Mouse (Mus musculus): ENCODE measurements around the gene Cldn14.

Gene Cldn14

DNA sequence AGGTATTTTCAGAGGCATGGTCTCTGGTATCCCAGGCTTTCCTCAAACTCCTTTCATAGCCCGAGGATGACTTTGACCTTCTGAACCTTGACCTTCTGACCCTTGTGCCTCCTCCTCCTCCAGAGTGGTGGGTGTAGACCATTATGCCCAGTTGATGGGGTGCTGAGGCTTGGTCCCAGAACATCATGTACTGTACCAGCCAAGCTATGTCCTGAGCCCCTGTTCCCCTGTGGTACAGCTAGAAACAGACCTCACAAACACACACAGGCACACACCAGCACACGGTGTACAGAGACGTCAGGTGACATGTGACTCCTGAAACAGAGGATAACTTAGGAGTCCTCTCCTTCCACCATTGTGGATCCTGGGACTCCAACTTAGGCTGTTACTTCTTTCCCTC is 95.8 kb downstream of the Cldn14 start:
- DNase-seq (ENCODE audit: low spot score): no peak

DNA sequence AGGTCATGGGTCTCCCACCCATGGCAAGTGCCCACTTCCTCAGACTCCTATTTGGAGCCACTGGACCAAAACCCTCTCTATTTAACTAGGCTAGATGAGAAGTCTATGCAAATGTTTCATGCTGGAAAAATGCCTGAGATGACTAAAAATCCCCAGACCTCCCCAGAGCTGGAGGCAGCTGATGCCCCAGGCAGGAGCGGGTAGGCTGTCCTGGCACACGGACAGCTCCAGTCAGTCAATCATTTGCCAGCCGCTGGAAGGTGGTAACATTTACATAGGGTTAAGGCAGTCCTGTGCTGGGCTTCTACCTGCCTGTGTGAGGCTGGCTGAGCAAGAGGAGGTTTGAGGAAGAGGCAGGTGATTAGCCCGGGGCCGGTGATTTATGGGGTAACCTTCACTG is 96.5 kb downstream of the Cldn14 start:
- DNase-seq (ENCODE audit: low spot score): no peak

DNA sequence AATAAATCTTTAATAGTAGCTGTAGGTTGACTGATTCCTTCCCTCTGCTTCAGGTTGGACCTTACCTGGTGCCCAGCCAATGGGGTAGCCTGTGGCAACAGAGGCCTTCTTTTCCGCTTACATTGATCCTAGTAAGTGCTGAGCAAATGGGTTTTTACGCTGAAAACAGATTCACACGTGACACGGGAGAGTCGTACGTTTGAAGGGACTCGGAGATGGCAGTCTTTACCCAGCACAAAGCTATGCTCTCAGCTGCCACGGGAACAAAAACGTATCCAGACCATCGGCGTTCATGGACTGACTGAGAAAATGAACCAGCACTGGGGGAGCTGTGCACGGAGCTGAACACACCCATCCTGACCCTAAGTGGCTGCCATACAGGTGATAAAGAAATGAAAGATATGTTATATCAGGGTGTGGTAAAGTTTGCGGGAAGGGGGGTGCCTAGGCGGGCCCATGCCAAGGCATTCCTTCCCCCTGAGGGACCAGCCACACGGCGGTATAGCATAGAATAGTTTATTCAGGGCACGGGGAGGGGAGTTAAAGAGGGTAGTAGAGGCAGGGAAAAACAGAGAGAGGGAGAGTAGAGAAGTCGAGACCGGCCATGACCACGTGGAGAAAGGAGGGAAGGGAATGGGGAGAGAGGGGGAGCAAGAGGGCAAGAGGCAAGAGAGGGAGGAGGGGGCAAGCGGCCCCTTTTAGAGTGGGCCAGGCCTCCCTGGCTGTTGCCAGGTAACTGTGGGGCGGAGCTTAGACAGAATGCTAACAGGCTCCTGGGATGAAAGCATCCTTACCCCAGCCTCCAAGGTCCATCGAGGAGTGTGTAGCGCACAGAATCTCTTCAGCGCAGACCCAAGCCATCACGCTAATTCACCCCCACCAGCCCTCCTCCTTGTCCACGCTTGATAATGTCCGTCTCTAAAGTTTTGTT is 97.6 kb downstream of the Cldn14 start:
- DNase-seq (ENCODE audit: low spot score): no peak

DNA sequence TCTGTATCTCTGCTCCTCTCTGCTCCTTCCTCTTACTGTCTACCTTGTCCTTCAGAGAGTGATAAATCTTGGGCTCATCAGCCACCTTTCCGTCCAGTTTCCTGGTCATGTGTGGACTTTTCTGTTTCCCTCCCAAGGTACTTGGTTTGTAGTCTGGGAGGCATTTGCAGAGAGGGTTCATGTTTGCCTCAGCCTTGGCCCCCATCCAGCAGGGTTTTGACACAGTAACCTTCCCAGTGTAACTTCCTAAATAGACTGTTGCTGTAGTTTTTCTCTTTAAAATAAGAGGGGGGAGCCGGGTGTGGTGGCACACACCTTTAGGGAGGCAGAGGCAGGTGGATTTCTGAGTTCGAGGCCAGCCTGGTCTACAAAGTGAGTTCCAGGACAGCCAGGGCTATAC is 98.7 kb downstream of the Cldn14 start:
- no peak for DNase-seq (ENCODE audit: low spot score)

DNA sequence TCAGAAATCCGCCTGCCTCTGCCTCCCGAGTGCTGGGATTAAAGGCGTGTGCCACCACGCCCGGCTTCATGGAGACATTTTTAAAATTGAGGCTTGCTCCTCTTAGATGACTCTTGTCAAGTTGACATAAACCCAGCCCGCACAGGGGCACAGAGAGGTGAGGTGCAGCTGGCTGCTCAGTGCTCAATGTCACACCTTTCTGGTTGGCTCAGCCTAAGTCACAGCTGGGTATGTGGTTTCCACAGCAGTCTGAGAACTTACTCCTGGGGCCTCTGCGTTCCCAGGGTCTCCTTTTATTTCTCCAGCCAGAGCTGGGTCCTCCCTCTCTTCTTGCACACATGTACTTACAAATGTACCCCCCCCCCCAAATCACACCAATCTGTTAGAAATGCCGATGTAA is 100.4 kb downstream of the Cldn14 start:
- DNase-seq (ENCODE audit: low spot score): no peak

DNA sequence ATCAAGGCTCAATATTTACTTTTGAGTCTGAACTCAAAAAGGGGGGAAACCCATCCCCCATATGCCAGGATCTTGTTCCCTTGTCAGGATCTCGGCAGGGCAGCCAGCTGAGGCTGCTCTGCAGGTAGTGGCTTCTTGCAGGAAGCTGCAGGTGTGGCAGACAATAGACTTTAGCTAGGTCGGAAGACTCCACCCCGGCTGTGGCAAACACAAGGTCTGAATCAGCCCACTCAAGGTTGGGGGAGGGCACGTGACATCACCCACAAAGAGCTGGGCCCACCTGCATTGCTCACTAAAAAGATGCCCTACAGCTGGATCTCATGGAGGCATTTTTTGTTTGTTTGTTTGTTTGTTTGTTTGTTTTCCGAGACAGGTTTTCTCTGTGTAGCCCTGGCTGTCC is 100.9 kb downstream of the Cldn14 start:
- DNase-seq (ENCODE audit: low spot score): no peak

DNA sequence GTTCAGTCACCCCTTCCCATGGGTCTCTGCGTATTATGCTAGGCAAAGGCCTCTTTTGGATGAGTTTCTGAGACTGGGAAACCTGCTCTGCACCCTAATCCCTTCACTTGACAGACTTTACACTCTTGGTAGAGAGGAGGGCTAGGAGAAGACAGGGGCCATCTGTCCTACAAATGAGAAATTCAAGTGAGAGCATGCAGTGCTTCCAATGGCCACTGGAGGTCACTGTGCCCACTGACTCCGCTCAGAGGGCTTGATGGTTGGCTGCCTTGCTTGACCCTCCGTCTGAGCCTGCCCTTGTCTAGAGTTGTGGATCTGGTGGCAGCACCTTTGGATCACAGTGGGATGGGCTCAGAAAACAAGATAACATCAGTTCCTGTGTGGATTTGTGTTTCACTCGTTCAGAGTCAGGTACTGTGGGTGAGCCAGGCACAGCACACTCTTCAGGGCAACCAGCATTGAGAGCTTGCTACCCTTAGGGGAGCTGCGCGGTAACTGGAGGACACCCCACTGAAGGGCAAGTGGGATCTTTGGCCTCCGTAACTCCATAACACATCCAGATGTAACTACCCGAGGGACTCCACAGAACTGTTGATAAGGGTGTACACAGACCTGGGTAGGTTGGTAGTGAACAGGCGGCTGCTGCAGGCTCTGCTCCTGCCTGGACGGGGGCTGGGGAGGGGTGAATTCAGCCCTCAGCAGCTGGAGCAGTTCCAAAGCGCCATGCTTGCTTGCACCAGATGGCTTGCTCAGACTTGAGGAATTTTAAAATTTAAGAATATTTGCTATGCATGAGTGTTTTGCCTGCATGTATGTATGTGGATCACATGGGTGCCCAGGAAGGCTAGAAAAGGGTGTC is 102.3 kb downstream of the Cldn14 start:
- peak; percentile 45 for DNase-seq (ENCODE audit: low spot score)

DNA sequence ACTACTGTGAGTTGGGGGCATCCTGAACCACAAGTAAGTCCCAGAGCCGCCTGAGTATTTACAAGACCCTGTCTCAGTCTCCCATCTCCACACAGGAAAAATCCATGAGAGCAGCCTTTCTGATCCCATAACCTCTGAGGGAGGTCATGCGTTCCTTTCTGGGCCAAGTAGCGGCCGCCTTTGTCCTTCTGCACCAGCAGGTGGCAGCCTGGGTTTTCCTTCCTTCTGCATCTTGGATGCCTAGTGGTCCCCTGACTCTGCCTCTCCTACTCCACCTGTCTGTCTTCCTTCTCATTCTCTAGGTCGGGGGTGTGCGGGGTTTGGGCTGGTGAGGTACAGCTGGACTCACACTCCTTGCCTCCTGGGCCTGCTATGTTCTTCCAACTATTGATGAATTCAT is 105.6 kb downstream of the Cldn14 start:
- DNase-seq (ENCODE audit: low spot score): no peak

DNA sequence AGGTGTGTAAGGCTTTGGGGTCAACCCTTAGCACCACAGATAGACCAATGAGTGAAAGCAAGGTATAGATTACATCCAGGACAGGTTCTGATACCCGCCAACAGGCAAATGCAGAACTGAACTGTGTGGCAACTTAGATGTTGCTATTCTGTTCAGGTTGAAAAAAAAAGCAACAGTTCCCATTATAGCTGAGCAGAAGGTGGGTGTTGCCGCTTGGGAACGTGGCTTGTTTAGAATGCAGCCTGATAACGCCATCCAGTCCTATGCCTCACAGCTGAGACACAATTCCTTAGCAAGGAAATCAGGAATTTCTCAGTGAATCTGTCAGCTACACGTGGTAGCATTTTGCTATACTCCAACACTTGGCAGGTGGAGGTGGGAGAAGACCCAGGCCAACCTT is 115.4 kb downstream of the Cldn14 start:
- DNase-seq (ENCODE audit: low spot score): no peak

DNA sequence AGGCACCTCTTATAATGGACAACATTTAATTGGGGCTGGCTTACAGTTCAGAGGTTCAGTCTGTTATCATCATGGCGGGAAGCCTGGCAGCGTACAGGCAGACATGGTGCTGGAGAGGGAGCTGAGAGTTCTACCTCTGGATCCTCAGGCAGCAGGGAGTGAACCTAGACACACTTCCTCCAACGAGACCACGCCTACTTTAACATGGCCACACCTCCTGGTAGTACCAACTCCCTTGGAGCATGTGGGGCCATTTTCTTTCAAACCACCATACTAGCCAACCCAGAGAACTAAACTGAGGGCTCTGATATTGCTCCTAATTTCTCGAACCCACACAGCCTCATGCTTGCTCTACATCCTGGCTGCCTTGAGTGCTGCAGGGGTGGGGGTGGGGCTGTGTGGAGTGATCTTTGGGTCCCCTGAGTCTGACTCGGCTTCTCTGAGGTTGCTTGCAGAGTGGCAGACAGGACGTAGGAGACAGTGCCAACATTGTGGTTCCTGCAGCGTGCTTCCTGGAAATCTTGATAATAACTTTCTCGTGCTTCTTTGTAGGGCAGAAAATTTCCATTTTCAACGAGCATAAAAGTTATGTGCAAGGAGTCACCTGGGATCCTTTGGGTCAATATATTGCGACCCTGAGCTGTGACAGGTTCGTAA is 117.6 kb downstream of the Cldn14 start:
- no peak for DNase-seq (ENCODE audit: low spot score)

DNA sequence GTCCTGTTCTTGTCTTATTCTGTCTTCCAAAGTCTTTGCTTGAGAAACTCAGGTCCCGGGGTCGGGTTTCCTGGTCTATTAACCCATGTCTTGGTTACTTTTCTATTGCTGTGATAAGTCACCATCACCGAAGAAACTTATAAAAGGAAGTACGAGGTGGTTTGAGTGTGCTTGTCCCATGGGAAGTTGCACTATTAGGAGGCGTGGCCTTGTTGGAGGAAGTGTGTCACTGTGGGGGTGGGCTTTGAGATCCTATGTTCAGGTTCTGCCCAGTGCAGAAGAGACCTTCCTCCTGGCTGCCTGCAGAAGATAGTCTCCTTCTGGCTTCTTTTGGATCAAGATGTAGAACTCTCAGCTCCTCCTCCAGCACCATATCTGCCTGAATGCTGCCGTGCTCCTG is 120.2 kb downstream of the Cldn14 start:
- no peak for DNase-seq (ENCODE audit: low spot score)

DNA sequence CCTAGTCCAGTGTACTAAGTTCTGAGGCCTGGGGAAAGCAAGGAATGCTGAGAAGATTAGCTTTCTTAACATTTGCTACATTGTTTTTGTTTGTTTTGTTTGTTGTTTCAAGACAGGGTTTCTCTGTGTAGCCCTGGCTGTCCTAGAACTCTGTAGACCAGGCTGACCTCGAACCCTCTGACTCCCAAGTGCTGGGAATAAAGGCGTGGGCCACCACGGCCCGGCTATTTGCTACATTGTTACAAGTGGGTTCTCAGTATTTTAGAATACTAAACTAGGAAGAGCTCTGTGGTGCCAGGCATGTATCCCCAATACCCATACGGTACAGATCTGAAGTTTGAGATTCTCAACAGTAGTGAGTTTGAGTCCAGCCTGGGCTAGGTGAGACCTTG is 123.9 kb downstream of the Cldn14 start:
- no peak for DNase-seq (ENCODE audit: low spot score)

DNA sequence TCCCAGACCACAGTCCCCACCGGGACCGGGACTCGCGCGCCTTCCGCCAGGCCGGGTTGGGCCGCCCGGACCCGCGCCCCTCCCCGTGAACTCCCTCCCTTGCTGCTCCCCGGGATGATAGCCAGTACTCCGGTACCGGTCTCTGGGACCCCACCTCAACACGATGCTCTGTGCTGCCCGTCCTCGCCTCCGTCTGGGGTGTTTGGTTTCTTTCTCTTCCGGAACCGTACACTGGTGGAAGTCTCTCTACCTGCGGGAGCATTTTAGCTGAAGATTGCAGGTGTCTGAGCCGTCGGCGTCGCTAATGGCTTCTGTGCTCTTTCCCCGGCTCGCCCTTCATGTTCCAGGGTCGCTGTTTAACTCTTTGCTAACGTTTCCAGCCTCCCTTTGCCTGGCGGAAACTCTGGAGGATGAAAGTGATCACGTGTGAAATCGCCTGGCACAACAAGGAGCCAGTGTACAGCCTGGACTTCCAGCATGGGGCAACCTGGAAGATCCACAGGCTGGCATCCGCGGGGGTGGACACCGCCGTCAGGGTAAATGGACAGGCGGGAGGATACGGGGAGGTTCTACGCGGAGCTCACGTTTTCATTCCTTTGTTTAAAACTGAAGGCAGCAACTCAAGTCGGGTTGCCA is 124.4 kb downstream of the Cldn14 start:
- DNase-seq (ENCODE audit: low spot score): no peak

DNA sequence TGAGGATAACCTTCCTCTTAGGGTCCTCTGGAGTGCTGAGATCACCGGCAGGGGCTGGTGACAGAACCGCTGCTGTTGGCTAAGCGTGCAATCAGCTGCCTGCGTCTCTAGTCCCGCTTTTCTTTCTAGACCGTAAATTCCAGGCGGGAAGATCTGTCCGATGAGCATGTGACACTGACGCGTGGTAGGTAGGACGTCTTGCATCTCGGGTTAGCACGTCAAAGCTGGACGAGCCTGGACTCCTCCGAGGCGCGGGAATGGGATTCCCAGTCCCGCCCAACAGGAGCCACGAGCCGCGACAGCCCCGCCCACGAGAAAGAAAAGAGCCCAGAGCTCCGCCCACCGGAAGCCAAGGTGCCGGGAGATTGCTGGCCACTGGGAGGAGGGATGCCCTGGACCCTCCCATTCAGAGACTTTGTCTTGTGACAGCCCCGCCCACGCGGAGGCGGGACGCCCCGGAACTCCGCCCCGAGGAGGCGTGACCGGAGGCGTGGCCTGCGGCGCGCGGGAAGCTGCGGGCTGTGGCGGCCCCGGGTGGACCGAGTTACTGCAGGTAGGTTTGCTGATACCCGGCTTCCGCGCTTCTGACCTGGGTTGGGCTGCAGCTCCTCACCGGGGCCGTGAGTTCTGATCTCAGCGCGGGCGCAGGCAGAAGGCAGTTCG is 125.1 kb downstream of the Cldn14 start, which contains the start of gene Chaf1b:
Gene Chaf1b (plus strand): TSS at position 479 of the 663 bp plus-strand sequence.
- peak; percentile 99 for DNase-seq (ENCODE audit: low spot score)

DNA sequence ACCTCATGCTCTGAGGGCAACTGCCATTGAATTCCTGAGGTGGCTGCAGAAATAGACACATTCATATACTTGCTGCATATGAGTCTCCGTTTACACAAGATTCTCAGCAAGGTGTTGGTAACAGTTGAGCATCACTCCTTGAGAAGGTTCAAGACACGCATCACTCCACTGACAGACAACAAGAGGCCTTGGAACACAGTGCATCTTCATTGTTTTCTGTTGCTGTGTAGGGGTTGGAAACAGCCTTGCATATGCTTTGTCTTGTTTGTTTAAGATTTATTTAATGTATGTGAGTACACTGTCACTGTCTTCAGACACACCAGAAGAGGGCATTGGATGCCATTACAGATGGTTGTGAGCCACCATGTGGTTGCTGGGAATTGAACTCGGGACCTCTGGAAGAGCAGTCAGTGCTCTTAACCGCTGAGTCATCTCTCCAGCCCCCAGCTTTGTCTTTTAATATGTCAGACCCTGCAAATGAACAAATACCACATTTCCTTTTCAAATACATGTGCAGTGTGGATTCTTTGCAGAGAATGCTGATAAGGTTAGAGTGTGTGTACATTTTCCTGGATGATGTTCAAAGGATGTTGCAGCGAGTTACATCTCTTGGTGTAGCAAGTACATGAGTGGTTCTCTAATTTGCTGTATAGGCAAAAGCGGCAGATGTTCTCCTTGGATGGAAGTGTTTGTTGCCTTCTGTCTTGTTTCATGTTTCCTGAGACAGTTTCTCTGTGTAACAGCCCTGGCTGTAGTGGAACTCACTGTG is 130.8 kb downstream of the Cldn14 start:
- DNase-seq (ENCODE audit: low spot score): no peak

DNA sequence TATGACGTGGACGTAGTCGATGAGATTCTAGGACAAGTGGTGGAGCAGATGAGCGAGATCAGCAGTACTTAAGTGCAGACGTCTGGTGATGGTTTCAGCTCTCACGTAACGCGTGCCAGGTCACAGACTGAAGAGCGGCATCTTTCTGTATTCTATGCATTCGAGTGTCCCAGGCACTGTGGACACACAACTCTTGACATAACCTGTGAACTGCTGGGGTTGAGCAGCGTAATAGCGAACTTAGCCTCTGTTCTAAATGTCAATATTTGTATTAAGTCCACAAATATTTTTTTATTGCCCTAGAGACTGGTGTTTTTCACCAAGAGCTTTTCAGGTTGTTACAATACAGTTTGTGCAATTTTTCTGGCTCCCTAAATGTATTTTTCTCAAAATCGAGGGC is 133.8 kb downstream of the Cldn14 start:
- no peak for DNase-seq (ENCODE audit: low spot score)
